In the genomic region with DNA sequence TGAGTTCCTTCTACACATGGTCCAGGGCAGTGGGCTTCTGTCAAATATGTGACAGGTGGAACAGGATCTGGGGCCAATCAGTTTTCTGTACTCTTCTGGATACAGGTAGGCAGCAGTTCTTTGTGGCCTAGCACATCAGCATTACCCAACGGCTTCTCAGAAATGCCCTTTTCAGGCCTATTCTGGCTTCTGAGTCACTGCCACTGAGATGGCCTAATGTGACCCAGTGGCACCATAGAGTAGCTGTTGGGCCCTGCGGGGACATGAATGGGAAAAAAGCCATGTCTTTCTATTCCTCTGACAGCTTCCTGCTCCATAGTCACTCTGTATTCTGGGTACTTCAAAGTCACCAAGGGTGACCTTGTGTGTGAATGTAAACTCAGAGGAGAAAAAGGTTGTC, we compare ENCODE assay signal across 21 mouse cellular contexts. TPM values are rescaled to one million over a fixed set of nuclear protein-coding genes. Genes with fewer than 3 reads are reported as not detected.
A peak's percentile ranks its signal among the peaks of the same experiment; 100 is the strongest.
DNase-seq lines count a peak whose midpoint lies in the region; ATAC-seq lines count a peak whose summit lies in the region.
"Had no signal": no experiment of that assay in that cellular context is flagged by ENCODE, and none has a peak within 500 bp of the region (broad histone marks: within the 10 kb centered on the region; RNA-seq: fewer than 3 reads in every experiment).

No protein-coding gene starts in this region.

- H3K4me2 ChIP-seq in midbrain, embryonic 15.5 days = no peak overlapping the region
- H3K4me2 ChIP-seq: embryonic facial prominence, embryonic 12.5 days; embryonic facial prominence, embryonic 15.5 days; heart, embryonic 11.5 days; hindbrain, embryonic 12.5 days; hindbrain, embryonic 15.5 days had no signal

- H3K9ac ChIP-seq in midbrain, embryonic 15.5 days = no peak overlapping the region
- H3K9ac ChIP-seq: embryonic facial prominence, embryonic 12.5 days; embryonic facial prominence, embryonic 15.5 days; forebrain, postnatal 0 days; hindbrain, embryonic 12.5 days; hindbrain, embryonic 15.5 days had no signal

- ATAC-seq in midbrain, embryonic 15.5 days (replicated peaks) = no peak
- ATAC-seq: CD4-positive, CD25-positive, alpha-beta regulatory T cell, adult 4 months; forebrain, embryonic 14.5 days; forebrain, postnatal 0 days had no signal

- H3K4me3 ChIP-seq in midbrain, embryonic 10.5 days = no peak overlapping the region
- H3K4me3 ChIP-seq in midbrain, embryonic 15.5 days = no peak overlapping the region
- no peak overlapping the region for H3K4me3 ChIP-seq in brown adipose tissue, adult 24 weeks (ENCODE audit: insufficient read depth, low read depth, low read length)
- H3K4me3 ChIP-seq: embryonic facial prominence, embryonic 12.5 days; embryonic facial prominence, embryonic 15.5 days; gastrocnemius, adult 2 months; hindbrain, embryonic 12.5 days; hindbrain, embryonic 15.5 days had no signal

- peaks cover under 1% of the 10 kb centered on the region; the same call in 1 of the 2 replicates for H3K27me3 ChIP-seq in midbrain, embryonic 10.5 days (ENCODE audit: low read depth, poor library complexity, severe bottlenecking)
- no peaks in the 10 kb centered on the region for H3K27me3 ChIP-seq in midbrain, embryonic 15.5 days (replicated peaks)
- H3K27me3 ChIP-seq: embryonic facial prominence, embryonic 12.5 days; embryonic facial prominence, embryonic 15.5 days; hindbrain, embryonic 15.5 days had no signal

- H3K36me3 ChIP-seq in midbrain, embryonic 10.5 days = no peaks in the 10 kb centered on the region
- H3K36me3 ChIP-seq in midbrain, embryonic 15.5 days (replicated peaks) = no peaks in the 10 kb centered on the region
- H3K36me3 ChIP-seq: embryonic facial prominence, embryonic 12.5 days; embryonic facial prominence, embryonic 15.5 days; hindbrain, embryonic 12.5 days; hindbrain, embryonic 15.5 days had no signal

- WGBS in midbrain, embryonic 10.5 days = 92% methylated on average over 2 of the region's 2 CpGs
- WGBS in midbrain, embryonic 15.5 days = 93% methylated on average over 2 of the region's 2 CpGs

- H3K27ac ChIP-seq in midbrain, embryonic 10.5 days (replicated peaks) = peak overlapping the region; percentile 33; the same call in 1 of the 2 replicates
- no peak overlapping the region for H3K27ac ChIP-seq in midbrain, embryonic 15.5 days
- peak overlapping the region; percentile 95 for H3K27ac ChIP-seq in brown adipose tissue, adult 24 weeks (replicated peaks; ENCODE audit: low read depth, low read length)
- H3K27ac ChIP-seq: embryonic facial prominence, embryonic 12.5 days; embryonic facial prominence, embryonic 15.5 days; gastrocnemius, adult 2 months; hindbrain, embryonic 12.5 days; hindbrain, embryonic 15.5 days had no signal

- peaks cover 16% of the 10 kb centered on the region; the same call in 1 of the 2 replicates for H3K9me3 ChIP-seq in midbrain, embryonic 10.5 days (replicated peaks)
- no peaks in the 10 kb centered on the region for H3K9me3 ChIP-seq in midbrain, embryonic 15.5 days
- H3K9me3 ChIP-seq: embryonic facial prominence, embryonic 12.5 days; embryonic facial prominence, embryonic 15.5 days; hindbrain, embryonic 12.5 days; hindbrain, embryonic 15.5 days had no signal

- DNase-seq in adrenal gland, postnatal 10 days = peak; percentile 49
- no peak for DNase-seq in adrenal gland, postnatal 25 days
- no peak for DNase-seq in midbrain, embryonic 10.5 days (ENCODE audit: low spot score)
- DNase-seq in spleen, adult 12 weeks (ENCODE audit: low spot score) = no peak
- DNase-seq: cerebellum, adult 11 months; cerebellum, adult 2 months; cerebellum, adult 9-11 months; cerebellum, postnatal 25 days; forebrain, postnatal 0 days; gastrocnemius, adult 2 months; gastrocnemius, postnatal 14 days; heart, adult 11 months had no signal

- peaks cover 9% of the 10 kb centered on the region for H3K4me1 ChIP-seq in midbrain, embryonic 10.5 days
- H3K4me1 ChIP-seq in midbrain, embryonic 15.5 days = no peaks in the 10 kb centered on the region
- H3K4me1 ChIP-seq in brown adipose tissue, adult 24 weeks (ENCODE audit: control insufficient read depth, insufficient read depth, insufficient read length, low read length) = peaks cover 6% of the 10 kb centered on the region; the same call in 1 of the 2 replicates
- H3K4me1 ChIP-seq: embryonic facial prominence, embryonic 12.5 days; embryonic facial prominence, embryonic 15.5 days; hindbrain, embryonic 12.5 days; hindbrain, embryonic 15.5 days had no signal

RNA-seq across cellular contexts. Expression of a gene that starts 15.9 kb away (rescaled TPM):
- 100 to 1,000 TPM; 295 to 323 TPM for total RNA-seq in adrenal gland, postnatal 10 days (2021)
- 520 and 569 TPM in 2 replicates for total RNA-seq in adrenal gland, postnatal 25 days (2021)
- polyA plus RNA-seq in midbrain, embryonic 10.5 days (2016; fragmentation: Nextera tagmentation; extraction: Ambion mirVana) = 303 and 332 TPM in 2 replicates
- 138 TPM in 2 replicates for polyA plus RNA-seq in midbrain, embryonic 15.5 days (2015; fragmentation: Nextera tagmentation; extraction: Ambion mirVana)
- 40.6 and 60.6 TPM in 2 replicates for polyA plus RNA-seq in brown adipose tissue, adult 24 weeks (2012; ENCODE audit: insufficient read depth, insufficient read length, missing spikeins)
